Mouse (Mus musculus) hematopoietic multipotent progenitor cell, adult 10-12 weeks (in vitro differentiated cells): ENCODE results near the gene Gm4884. TPM values are rescaled to one million over a fixed set of nuclear protein-coding genes. Genes with fewer than 3 reads are reported as not detected.

Experiments used
- polyA plus RNA-seq: library from polyadenylated mRNA; stranded (reverse); fragments of >175 nt; gene quantifications from 2 replicates; pipeline ENCODE4 v1.2.3, GENCODE M21; 2012; ENCODE audit warnings: low replicate concordance

Gene Gm4884
- not detected in 2 replicates for polyA plus RNA-seq

GRCm38 (mm10) chr7:41032419-41032818, at the start of gene Gm4884:
Gene Gm4884, plus strand, starts transcription at chr7:41032719.

GRCm38 (mm10) chr7:40987243-40987642, 45.3 kb upstream of the Gm4884 start, which contains the start of gene 4930433I11Rik:
Gene 4930433I11Rik, plus strand, starts transcription at chr7:40987543.

Other genes with a start within 250 kb of the Gm4884 start
- not detected in 2 replicates for gene Vstm2b, start 134.4 kb upstream of the Gm4884 start, polyA plus RNA-seq
- gene 4930433I11Rik, start 45.2 kb upstream of the Gm4884 start, polyA plus RNA-seq, result not detected in 2 replicates
- not detected in 2 replicates for gene Gm5592, start 121.1 kb downstream of the Gm4884 start, polyA plus RNA-seq